Mouse (Mus musculus) myocyte (in vitro differentiated cells): Measurements from ENCODE around the gene Sdr42e1. TPM values are rescaled to one million over a fixed set of nuclear protein-coding genes. Genes with fewer than 3 reads are reported as not detected.

ENCODE experiments used
- H3K27me3 ChIP-seq: one replicate; pipeline ENCODE4 v1.6.1; 2011; ENCODE audit not compliant: control insufficient read depth, insufficient read depth, insufficient read length
- H3K36me3 ChIP-seq: one replicate; pipeline ENCODE4 v1.6.1; 2011; ENCODE audit not compliant: control insufficient read depth, insufficient read depth
- H3K4me2 ChIP-seq: one replicate; pipeline ENCODE4 v1.6.1; 2011; ENCODE audit warnings: low read depth, control low read depth
- H3K4me3 ChIP-seq: one replicate; pipeline ENCODE4 v1.5.1; 2011; ENCODE audit warnings: mild to moderate bottlenecking, control low read depth, moderate library complexity
- H3K79me2 ChIP-seq: one replicate; pipeline ENCODE4 v1.6.1; 2011; ENCODE audit not compliant: control insufficient read depth, insufficient read depth
- H3ac ChIP-seq: one replicate; pipeline ENCODE4 v1.6.1; 2011; ENCODE audit not compliant: control insufficient read depth, insufficient read length
- CEBPB ChIP-seq: IDR thresholded peaks from 2 replicates; pipeline ENCODE4 v1.6.1; 2011; ENCODE audit warnings: mild to moderate bottlenecking, moderate library complexity; ENCODE audit not compliant: poor library complexity, insufficient read depth, severe bottlenecking
- E2F4 ChIP-seq: IDR thresholded peaks from one replicate; pipeline ENCODE4 v1.6.1; 2011; ENCODE audit warnings: mild to moderate bottlenecking, control low read depth, moderate library complexity; ENCODE audit not compliant: insufficient read depth
- MAX ChIP-seq: IDR thresholded peaks from one replicate; pipeline ENCODE4 v1.6.1; 2011; ENCODE audit warnings: low read depth, mild to moderate bottlenecking, control low read depth
- MYOD1 ChIP-seq, 3 experiments: IDR thresholded peaks; one replicate each; pipeline ENCODE4 v1.6.1; 2011; ENCODE audit warnings: control low read depth in 2 of 3, low read depth in 2 of 3, mild to moderate bottlenecking in 2 of 3, moderate library complexity in 1 of 3; ENCODE audit not compliant: insufficient read length in 2 of 3, control insufficient read depth in 1 of 3
- MYOG ChIP-seq, 3 experiments: IDR thresholded peaks; one replicate each; pipeline ENCODE4 v1.6.1; 2011; ENCODE audit warnings: control low read depth in 2 of 3, low read depth in 2 of 3, mild to moderate bottlenecking in 2 of 3; ENCODE audit not compliant: insufficient read length in 2 of 3, control insufficient read depth in 1 of 3, insufficient read depth in 1 of 3
- POLR2A ChIP-seq: IDR thresholded peaks from one replicate; pipeline ENCODE4 v1.6.1; 2011; ENCODE audit warnings: low read depth, mild to moderate bottlenecking, control low read depth, moderate library complexity; ENCODE audit not compliant: insufficient read length
- POLR2AphosphoS2 ChIP-seq: IDR thresholded peaks from one replicate; pipeline ENCODE4 v1.6.1; 2011; ENCODE audit warnings: low read depth, control low read depth; ENCODE audit not compliant: insufficient read length
- REST ChIP-seq: IDR thresholded peaks from one replicate; pipeline ENCODE4 v1.6.1; 2011; ENCODE audit warnings: mild to moderate bottlenecking, control low read depth, moderate library complexity; ENCODE audit not compliant: insufficient read depth, insufficient read length
- SRF ChIP-seq: IDR thresholded peaks from one replicate; pipeline ENCODE4 v1.6.1; 2011; ENCODE audit warnings: low read depth; ENCODE audit not compliant: control insufficient read depth, insufficient read length
- TCF12 ChIP-seq: IDR thresholded peaks from one replicate; pipeline ENCODE4 v1.6.1; 2011; ENCODE audit warnings: mild to moderate bottlenecking, control low read depth; ENCODE audit not compliant: poor library complexity, insufficient read depth, severe bottlenecking
- TCF3 ChIP-seq: IDR thresholded peaks from one replicate; pipeline ENCODE4 v1.6.1; 2011; ENCODE audit warnings: low read depth, control low read depth; ENCODE audit not compliant: insufficient read length
- USF1 ChIP-seq: IDR thresholded peaks from one replicate; pipeline ENCODE4 v1.6.1; 2011; ENCODE audit warnings: low read depth, mild to moderate bottlenecking, control low read depth, moderate library complexity
- polyA plus RNA-seq: library from polyadenylated mRNA; unstranded; fragments of >200 nt; fragmentation: generic; extraction: Trizol; gene quantifications from one replicate; pipeline ENCODE4 v1.2.1, GENCODE M21; 2012; ENCODE audit warnings: missing spikeins

Sdr42e1 gene
- polyA plus RNA-seq, 1 experiment, result 0.10 TPM

DNA sequence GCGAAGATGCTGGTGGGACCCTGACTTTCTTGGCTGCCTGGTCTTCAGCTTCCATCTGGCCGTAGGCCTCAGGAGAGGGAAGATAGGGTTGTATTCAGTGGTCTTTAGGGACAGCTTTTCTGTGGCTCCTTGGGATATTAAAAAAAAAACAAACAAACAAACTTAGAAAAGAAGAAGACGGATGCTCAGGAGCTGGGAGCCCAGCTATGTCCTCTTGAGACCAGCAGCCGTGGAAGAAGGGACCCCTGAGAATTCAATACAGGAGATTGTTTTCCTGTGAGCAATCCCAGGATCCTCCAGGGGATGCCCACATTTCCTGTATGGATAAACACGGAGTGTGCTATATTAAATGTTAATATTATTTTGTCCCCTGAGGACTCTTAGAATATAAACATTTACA is 1.7 kb upstream of the Sdr42e1 start:
- H3ac ChIP-seq, result no peak overlapping the region
- H3K36me3 ChIP-seq, result no peaks in the 10 kb centered on the region
- H3K79me2 ChIP-seq, result no peaks in the 10 kb centered on the region
- no peaks in the 10 kb centered on the region for H3K27me3 ChIP-seq
- no peak overlapping the region for H3K4me3 ChIP-seq
- H3K4me2 ChIP-seq, result no peak overlapping the region
- no peak for TF ChIP-seq TCF3
- no peak for TF ChIP-seq TCF12
- no peak for TF ChIP-seq SRF
- TF ChIP-seq MYOD1 (IDR thresholded peaks at IDR 0.05; ENCODE audit: control insufficient read depth in 1 of 3, insufficient read length in 2 of 3, low read depth in 2 of 3), result no peak
- TF ChIP-seq MYOG (IDR thresholded peaks at IDR 0.05; ENCODE audit: control insufficient read depth in 1 of 3, insufficient read depth in 1 of 3, insufficient read length in 2 of 3, low read depth in 2 of 3), result no peak

DNA sequence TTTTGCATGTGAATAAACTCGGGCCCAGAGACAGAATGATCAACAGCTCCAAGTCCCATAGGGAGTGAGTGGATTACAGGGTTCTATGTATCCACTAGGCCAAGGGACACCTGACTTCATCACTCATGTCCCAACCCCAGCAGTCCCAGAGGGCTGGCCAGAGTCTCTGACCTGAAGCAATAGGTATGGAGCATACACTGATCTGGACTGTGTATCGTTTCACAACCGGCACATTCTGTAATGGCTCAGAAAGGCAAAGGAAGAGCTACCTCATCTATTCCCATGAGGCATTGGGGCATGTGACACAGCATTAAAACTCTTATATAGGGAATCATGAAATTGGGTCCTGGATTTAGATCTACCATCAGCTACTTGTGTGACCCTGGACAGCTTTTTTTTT is 931 bp downstream of the Sdr42e1 start:
- Histone ChIP-seq H3ac (no peak overlapping the region), H3K27me3 (no peaks in the 10 kb centered on the region), H3K4me2 (no peak overlapping the region), H3K4me3 (no peak overlapping the region), H3K36me3 (no peaks in the 10 kb centered on the region), H3K79me2 (no peaks in the 10 kb centered on the region)
- TF ChIP-seq MYOD1 (IDR thresholded peaks at IDR 0.05; ENCODE audit: control insufficient read depth in 1 of 3, insufficient read length in 2 of 3, low read depth in 2 of 3), result no peak
- TF ChIP-seq MYOG (IDR thresholded peaks at IDR 0.05; ENCODE audit: control insufficient read depth in 1 of 3, insufficient read depth in 1 of 3, insufficient read length in 2 of 3, low read depth in 2 of 3), result no peak
- TF ChIP-seq MAX, result no peak
- TF ChIP-seq TCF3, result no peak
- no peak for TF ChIP-seq CEBPB
- TF ChIP-seq E2F4, result no peak
- TF ChIP-seq POLR2A, result no peak
- TF ChIP-seq POLR2AphosphoS2, result no peak
- TF ChIP-seq USF1, result no peak
- no peak for TF ChIP-seq TCF12
- no peak for TF ChIP-seq REST
- no peak for TF ChIP-seq SRF

DNA sequence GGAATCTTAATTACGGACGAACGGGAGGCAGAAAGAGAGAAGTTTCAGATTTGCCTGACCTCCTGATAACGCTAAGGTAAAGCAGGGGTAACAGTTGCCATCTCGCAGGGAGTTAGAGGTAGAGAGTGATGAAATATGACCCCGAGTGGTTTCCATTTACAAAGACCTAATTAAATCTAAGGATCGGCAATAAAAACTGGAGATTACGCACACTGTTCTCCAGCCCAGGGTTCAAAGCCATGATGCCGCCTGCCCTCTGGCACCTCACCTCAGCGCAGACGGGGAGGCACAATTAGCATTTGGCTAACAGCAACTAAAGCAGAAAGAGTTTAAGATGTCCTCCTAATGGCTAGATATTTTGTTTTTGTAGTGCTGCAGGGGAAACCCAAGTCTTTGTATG is 3.0 kb downstream of the Sdr42e1 start:
- H3K27me3 ChIP-seq, result no peaks in the 10 kb centered on the region
- no peak for TF ChIP-seq MYOG (IDR thresholded peaks at IDR 0.05; ENCODE audit: control insufficient read depth in 1 of 3, insufficient read depth in 1 of 3, insufficient read length in 2 of 3, low read depth in 2 of 3)
- TF ChIP-seq E2F4, result no peak
- no peak for TF ChIP-seq USF1
- TF ChIP-seq TCF12, result no peak
- TF ChIP-seq POLR2AphosphoS2, result no peak
- no peak for TF ChIP-seq POLR2A
- H3K79me2 ChIP-seq, result no peaks in the 10 kb centered on the region
- no peak overlapping the region for H3K4me2 ChIP-seq
- no peaks in the 10 kb centered on the region for H3K36me3 ChIP-seq
- no peak overlapping the region for H3ac ChIP-seq
- no peak overlapping the region for H3K4me3 ChIP-seq

DNA sequence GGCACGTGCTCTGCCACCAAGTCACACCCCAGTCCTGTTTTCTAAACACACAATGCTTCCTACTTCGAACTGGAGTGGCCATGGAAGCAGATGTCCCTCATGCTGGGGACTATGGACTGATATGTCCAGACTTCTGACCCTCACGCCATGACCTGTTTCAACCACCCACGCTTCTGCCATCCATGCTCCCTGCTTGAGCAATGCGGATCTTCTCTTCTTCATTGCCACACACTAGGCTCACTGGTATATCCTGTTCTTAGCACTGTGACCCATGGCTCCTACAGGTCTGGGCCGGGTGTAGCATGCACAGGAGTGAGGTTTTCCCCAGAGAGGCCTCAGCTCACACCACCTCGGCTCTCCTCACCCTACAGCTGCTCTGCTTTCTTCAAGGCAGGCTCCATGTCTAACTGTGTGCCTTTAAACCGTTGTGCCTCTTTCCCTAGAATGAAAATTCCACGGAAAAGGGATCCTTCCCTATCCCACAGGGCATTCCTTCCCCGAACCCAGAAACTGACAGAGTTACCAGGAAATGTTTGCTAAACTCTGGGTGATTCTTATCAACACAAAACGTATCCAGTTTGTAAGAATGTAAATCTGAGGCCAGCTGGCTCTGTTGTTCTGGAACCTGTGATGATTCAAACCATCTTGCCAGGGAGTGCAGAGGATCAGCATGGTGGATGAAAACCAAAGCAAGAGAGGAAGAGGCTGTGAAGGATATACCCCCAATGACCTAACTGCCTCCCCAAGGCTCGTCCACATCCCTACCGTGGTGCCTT is 6.0 kb downstream of the Sdr42e1 start:
- H3K4me2 ChIP-seq, result no peak overlapping the region
- H3K4me3 ChIP-seq, result no peak overlapping the region
- H3K36me3 ChIP-seq, result no peaks in the 10 kb centered on the region
- H3ac ChIP-seq, result no peak overlapping the region
- H3K79me2 ChIP-seq, result no peaks in the 10 kb centered on the region
- no peaks in the 10 kb centered on the region for H3K27me3 ChIP-seq
- TF ChIP-seq E2F4, result no peak
- TF ChIP-seq SRF, result no peak
- TF ChIP-seq MYOG (IDR thresholded peaks at IDR 0.05; ENCODE audit: control insufficient read depth in 1 of 3, insufficient read depth in 1 of 3, insufficient read length in 2 of 3, low read depth in 2 of 3), result no peak
- TF ChIP-seq POLR2A, result no peak
- no peak for TF ChIP-seq TCF12
- TF ChIP-seq POLR2AphosphoS2, result no peak
- no peak for TF ChIP-seq MAX
- no peak for TF ChIP-seq TCF3
- no peak for TF ChIP-seq USF1
- TF ChIP-seq REST, result no peak
- no peak for TF ChIP-seq CEBPB
- TF ChIP-seq MYOD1 (IDR thresholded peaks at IDR 0.05; ENCODE audit: control insufficient read depth in 1 of 3, insufficient read length in 2 of 3, low read depth in 2 of 3), result no peak

- TF ChIP-seq MYOG (IDR thresholded peaks at IDR 0.05; ENCODE audit: control insufficient read depth in 1 of 3, insufficient read depth in 1 of 3, insufficient read length in 2 of 3, low read depth in 2 of 3) (no peak), SRF (no peak), POLR2AphosphoS2 (no peak), MYOD1 (IDR thresholded peaks at IDR 0.05; ENCODE audit: control insufficient read depth in 1 of 3, insufficient read length in 2 of 3, low read depth in 2 of 3) (no peak), E2F4 (no peak), USF1 (no peak), TCF3 (no peak), REST (no peak), POLR2A (no peak), TCF12 (no peak), CEBPB (no peak), MAX (no peak)
- H3K36me3 ChIP-seq, result no peaks in the 10 kb centered on the region
- H3K79me2 ChIP-seq, result no peaks in the 10 kb centered on the region
- H3K4me3 ChIP-seq, result no peak overlapping the region
- no peaks in the 10 kb centered on the region for H3K27me3 ChIP-seq
- no peak overlapping the region for H3ac ChIP-seq
- H3K4me2 ChIP-seq, result no peak overlapping the region
These were observed 13.0 kb downstream of the Sdr42e1 start for GRCm38 (mm10) chr8:117660358-117661031.
